In genomic region chr14:51986153-51986505, GRCm38 (mm10) we compare ENCODE assay signal across 8 mouse cellular contexts. TPM values are rescaled to one million over a fixed set of nuclear protein-coding genes. Genes with fewer than 3 reads are reported as not detected.
A peak's percentile ranks its signal among the peaks of the same experiment; 100 is the strongest.
DNase-seq lines count a peak whose midpoint lies in the region; ATAC-seq and TF ChIP-seq lines count a peak whose summit lies in the region.

No protein-coding gene starts in this region.

- TF ChIP-seq POLR2A in kidney, adult 2 months (IDR thresholded peaks at IDR 0.05; ENCODE audit: low read depth, low read length): no peak

- H3K9me3 ChIP-seq in hindbrain, postnatal 0 days (ENCODE audit: low read length): no peaks in the 10 kb centered on the region
- no peaks in the 10 kb centered on the region for H3K9me3 ChIP-seq in midbrain, embryonic 16.5 days (replicated peaks; ENCODE audit: control insufficient read depth, low read length, poor library complexity, severe bottlenecking)

- peak overlapping the region; percentile 66 for H3K27ac ChIP-seq in kidney, adult 2 months (ENCODE audit: insufficient read depth, low read depth, low read length)
- H3K27ac ChIP-seq in hindbrain, postnatal 0 days: peak overlapping the region; percentile 94
- peak overlapping the region; percentile 94 for H3K27ac ChIP-seq in midbrain, embryonic 16.5 days (ENCODE audit: low read length)

- H3K4me2 ChIP-seq in hindbrain, postnatal 0 days (ENCODE audit: low read depth, low read length): peak overlapping the region; percentile 93
- peak overlapping the region; percentile 97 for H3K4me2 ChIP-seq in midbrain, embryonic 16.5 days (ENCODE audit: low read length)

- peak overlapping the region; percentile 92 for H3K9ac ChIP-seq in hindbrain, postnatal 0 days (replicated peaks; ENCODE audit: low read length)
- peak overlapping the region; percentile 91 for H3K9ac ChIP-seq in midbrain, embryonic 16.5 days (ENCODE audit: low read depth, low read length)

- no peaks in the 10 kb centered on the region for H3K27me3 ChIP-seq in kidney, adult 2 months (replicated peaks; ENCODE audit: control insufficient read depth, insufficient read depth, low read length)
- no peaks in the 10 kb centered on the region for H3K27me3 ChIP-seq in hindbrain, postnatal 0 days (ENCODE audit: insufficient read depth, low read length)
- H3K27me3 ChIP-seq in midbrain, embryonic 16.5 days (ENCODE audit: control insufficient read depth, insufficient read depth, low read depth, low read length): no peaks in the 10 kb centered on the region

- no peak for ATAC-seq in hindbrain, postnatal 0 days
- ATAC-seq in midbrain, embryonic 16.5 days: no peak

- 41% methylated on average over 7 of the region's 7 CpGs for WGBS in kidney, adult 2 months
- 4% methylated on average over 7 of the region's 7 CpGs for WGBS in hindbrain, postnatal 0 days
- 1% methylated on average over 7 of the region's 7 CpGs for WGBS in midbrain, embryonic 16.5 days

- H3K4me1 ChIP-seq in kidney, adult 2 months (ENCODE audit: control insufficient read depth, insufficient read depth, low read length): no peaks in the 10 kb centered on the region
- H3K4me1 ChIP-seq in hindbrain, postnatal 0 days (ENCODE audit: insufficient read depth, low read length): peaks cover 8% of the 10 kb centered on the region; the same call in 1 of the 2 replicates
- H3K4me1 ChIP-seq in midbrain, embryonic 16.5 days (ENCODE audit: control insufficient read depth, insufficient read depth, low read length): peaks cover 29% of the 10 kb centered on the region

- DNase-seq in kidney, adult 2 months: no peak
- DNase-seq in kidney, postnatal 10 days: no peak
- DNase-seq in c-Kit-positive CD71-positive TER-119-positive erythroid progenitor cells, embryonic 14.5 days (ENCODE audit: low spot score): peak; percentile 70
- DNase-seq in hindbrain, postnatal 0 days (ENCODE audit: low spot score): no peak
- no peak for DNase-seq in frontal cortex, postnatal 10 days (ENCODE audit: low spot score in 2 of 2)
- DNase-seq in gastrocnemius, postnatal 25 days: no peak
- no peak for DNase-seq in urinary bladder, postnatal 25 days (ENCODE audit: low spot score)

- no peak for TF ChIP-seq CTCF in kidney, adult 2 months (conservative IDR thresholded peaks at IDR 0.05; ENCODE audit: insufficient read depth, insufficient read length, low read depth, low read length)
- no peak for TF ChIP-seq CTCF in hindbrain, postnatal 0 days (IDR thresholded peaks at IDR 0.05; ENCODE audit: low read depth)

- H3K4me3 ChIP-seq in kidney, adult 2 months (ENCODE audit: insufficient read depth, low read depth, low read length): peak overlapping the region; percentile 80
- peak overlapping the region; percentile 75 for H3K4me3 ChIP-seq in hindbrain, postnatal 0 days (ENCODE audit: low read length)
- H3K4me3 ChIP-seq in midbrain, embryonic 16.5 days (ENCODE audit: low read depth, low read length): peak overlapping the region; percentile 79

- H3K36me3 ChIP-seq in kidney, adult 2 months (ENCODE audit: control insufficient read depth, insufficient read depth, low read length): no peaks in the 10 kb centered on the region
- H3K36me3 ChIP-seq in hindbrain, postnatal 0 days (ENCODE audit: insufficient read depth, low read length): peaks cover 26% of the 10 kb centered on the region
- H3K36me3 ChIP-seq in midbrain, embryonic 16.5 days (ENCODE audit: control insufficient read depth, insufficient read depth, low read length): peaks cover 26% of the 10 kb centered on the region

RNA-seq across cellular contexts. Expression of gene Arhgef40, which starts 1.6 kb away (rescaled TPM):
- polyA plus RNA-seq in kidney, adult 2 months (2012; rRNA removed): 36.1 and 37.4 TPM in 2 replicates
- total RNA-seq in hindbrain, postnatal 0 days (2014; rRNA removed): 113 and 124 TPM in 2 replicates
- 56.4 and 61.8 TPM in 2 replicates for polyA plus RNA-seq in hindbrain, postnatal 0 days (2015; fragmentation: Nextera tagmentation; extraction: Ambion mirVana)
- 78.0 and 79.7 TPM in 2 replicates for polyA plus RNA-seq in midbrain, embryonic 16.5 days (2015; fragmentation: Nextera tagmentation; extraction: Ambion mirVana)
- total RNA-seq in gastrocnemius, postnatal 25 days (2021): 10 to 100 TPM; 17.2 to 17.6 TPM

RNA-seq across cellular contexts. Expression of gene Tmem253, which starts 29.3 kb away (rescaled TPM):
- polyA plus RNA-seq in kidney, adult 2 months (2012; rRNA removed): 2.4 and 2.5 TPM in 2 replicates
- not detected in 2 replicates for total RNA-seq in hindbrain, postnatal 0 days (2014; rRNA removed)
- 0.51 and 0.53 TPM in 2 replicates for polyA plus RNA-seq in hindbrain, postnatal 0 days (2015; fragmentation: Nextera tagmentation; extraction: Ambion mirVana)
- polyA plus RNA-seq in midbrain, embryonic 16.5 days (2015; fragmentation: Nextera tagmentation; extraction: Ambion mirVana): 0.16 and 1.0 TPM in 2 replicates
- total RNA-seq in gastrocnemius, postnatal 25 days (2021): 1 to 10 TPM; 1.5 to 2.1 TPM

RNA-seq across cellular contexts. Expression of gene Zfp219, which starts 34.4 kb away (rescaled TPM):
- polyA plus RNA-seq in kidney, adult 2 months (2012; rRNA removed): 43.2 and 61.8 TPM in 2 replicates
- 91.7 and 98.7 TPM in 2 replicates for total RNA-seq in hindbrain, postnatal 0 days (2014; rRNA removed)
- polyA plus RNA-seq in hindbrain, postnatal 0 days (2015; fragmentation: Nextera tagmentation; extraction: Ambion mirVana): 25.8 and 31.0 TPM in 2 replicates
- polyA plus RNA-seq in midbrain, embryonic 16.5 days (2015; fragmentation: Nextera tagmentation; extraction: Ambion mirVana): 30.3 and 33.6 TPM in 2 replicates
- total RNA-seq in gastrocnemius, postnatal 25 days (2021): 10 to 100 TPM; 10.8 to 11.7 TPM

RNA-seq across cellular contexts. Expression of gene Olfr221, which starts 56.1 kb away (rescaled TPM):
- not detected in 2 replicates for polyA plus RNA-seq in kidney, adult 2 months (2012; rRNA removed)
- not detected in 2 replicates for total RNA-seq in hindbrain, postnatal 0 days (2014; rRNA removed)
- not detected in 2 replicates for polyA plus RNA-seq in hindbrain, postnatal 0 days (2015; fragmentation: Nextera tagmentation; extraction: Ambion mirVana)
- polyA plus RNA-seq in midbrain, embryonic 16.5 days (2015; fragmentation: Nextera tagmentation; extraction: Ambion mirVana): not detected in 2 replicates
- total RNA-seq in gastrocnemius, postnatal 25 days (2021): not detected
